Mouse (Mus musculus) heart, adult 2 months (tissue): ENCODE measurements at regions not wholly inside any gene's neighbourhood (a gene's known extent, or its start where the extent isn't known, plus 50 kb on each side); places are given as distances from the start of the nearest gene placed in this dataset.

ENCODE experiments used
- CTCF ChIP-seq: fragments of 200-600 bp; IDR thresholded peaks from 2 replicates; pipeline ENCODE4 v1.8.1; 2022; ENCODE audit warnings: antibody characterized with exemption, mild to moderate bottlenecking, moderate library complexity
- POLR2A ChIP-seq: fragments of 200-500 bp; IDR thresholded peaks from 2 replicates; pipeline ENCODE4 v1.6.1; 2011; ENCODE audit warnings: mild to moderate bottlenecking, low read depth, low read length, control low read depth; ENCODE audit not compliant: insufficient read depth

DNA sequence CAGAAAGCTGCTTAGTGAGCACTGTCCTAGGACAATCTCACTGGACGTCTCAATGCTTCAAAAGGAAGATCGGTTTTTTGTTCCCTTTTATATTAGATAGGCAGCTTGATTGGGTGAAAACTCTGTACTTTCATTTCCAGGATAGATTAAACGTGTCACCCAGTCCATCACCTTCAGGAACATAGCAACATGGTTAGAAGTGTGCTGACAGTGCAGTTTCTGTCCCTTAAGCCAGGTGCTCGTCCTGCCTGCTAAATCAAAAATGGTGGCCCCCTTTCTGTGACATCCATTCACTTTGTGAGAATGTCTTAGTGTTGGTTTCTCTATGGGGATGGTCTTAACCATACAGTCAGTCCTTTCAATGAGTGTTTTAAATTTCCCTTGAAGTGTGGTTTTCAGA lies 160.9 kb upstream of the Sh3bp4 start:
- no peak for TF ChIP-seq POLR2A
- no peak for TF ChIP-seq CTCF
